Mouse (Mus musculus) MEL-GATA-1-ER (cell line): Measurements from ENCODE around the gene Grm5.

ENCODE experiments used
- DNase-seq: peaks from one replicate; pipeline ENCODE4 v3.0.0-alpha.2; 2012; ENCODE audit warnings: low read depth; ENCODE audit errors: extremely low read depth

Grm5 gene

GRCm38 (mm10) chr7:87846082-87846481 is 262.1 kb downstream of the Grm5 start:
- DNase-seq: no peak

GRCm38 (mm10) chr7:87925956-87926355 is 342.0 kb downstream of the Grm5 start:
- DNase-seq: no peak

- no peak for DNase-seq
Measured at GRCm38 (mm10) chr7:87937415-87937814, 353.4 kb downstream of the Grm5 start.

- no peak for DNase-seq
Measured at GRCm38 (mm10) chr7:87938265-87938664, 354.3 kb downstream of the Grm5 start.

- DNase-seq: no peak
Measured at GRCm38 (mm10) chr7:87950205-87950604, 366.2 kb downstream of the Grm5 start.

- no peak for DNase-seq
Measured at GRCm38 (mm10) chr7:87973216-87973615, 389.2 kb downstream of the Grm5 start.

GRCm38 (mm10) chr7:87975041-87975440 is 391.1 kb downstream of the Grm5 start:
- no peak for DNase-seq

GRCm38 (mm10) chr7:87983494-87983893 is 399.5 kb downstream of the Grm5 start:
- no peak for DNase-seq

- no peak for DNase-seq
Measured at GRCm38 (mm10) chr7:88014451-88014850, 430.5 kb downstream of the Grm5 start.

- no peak for DNase-seq
Measured at GRCm38 (mm10) chr7:88027411-88028132, 443.6 kb downstream of the Grm5 start.

GRCm38 (mm10) chr7:88047366-88047765 is 463.4 kb downstream of the Grm5 start:
- DNase-seq: no peak

GRCm38 (mm10) chr7:88054224-88054938 is 470.4 kb downstream of the Grm5 start:
- peak; percentile 5 for DNase-seq

- DNase-seq: no peak
Measured at GRCm38 (mm10) chr7:88056438-88056837, 472.5 kb downstream of the Grm5 start.

- DNase-seq: no peak
Measured at GRCm38 (mm10) chr7:88091115-88091514, 507.1 kb downstream of the Grm5 start.

- DNase-seq: no peak
Measured at GRCm38 (mm10) chr7:88096536-88097107, 512.7 kb downstream of the Grm5 start.

- DNase-seq: peak; percentile 16
Measured at GRCm38 (mm10) chr7:88097715-88098114, 513.7 kb downstream of the Grm5 start.

- no peak for DNase-seq
Measured at GRCm38 (mm10) chr7:88116724-88117409, 532.9 kb downstream of the Grm5 start.

- no peak for DNase-seq
Measured at GRCm38 (mm10) chr7:88128080-88128848, 544.3 kb downstream of the Grm5 start.

GRCm38 (mm10) chr7:88129536-88130487 is 545.8 kb downstream of the Grm5 start:
- no peak for DNase-seq

GRCm38 (mm10) chr7:88130488-88130849 is 546.5 kb downstream of the Grm5 start:
- no peak for DNase-seq
